Mouse (Mus musculus) heart, embryonic 12.5 days (tissue): ENCODE measurements around the gene Ptpdc1. TPM values are rescaled to one million over a fixed set of nuclear protein-coding genes. Genes with fewer than 3 reads are reported as not detected.

Experiments
- ATAC-seq: fragments of 200-750 bp; cut with Nextera tagmentation; 2 replicates; pipeline ENCODE4 v1.8.0; 2017; ENCODE audit warnings: moderate TSS enrichment, moderate library complexity; ENCODE audit not compliant: insufficient number of reproducible peaks, low FRiP score
- H3K27ac ChIP-seq: fragments of 300-500 bp; sonication (generic); 2 replicates; pipeline ENCODE4 v1.5.1; 2016; ENCODE audit warnings: mild to moderate bottlenecking, moderate library complexity; ENCODE audit not compliant: poor library complexity, severe bottlenecking
- H3K27me3 ChIP-seq: fragments of 300-500 bp; sonication (generic); replicated peaks from 2 replicates; pipeline ENCODE4 v1.6.1; 2016; ENCODE audit warnings: mild to moderate bottlenecking, moderate library complexity
- H3K36me3 ChIP-seq: fragments of 300-500 bp; sonication (generic); 2 replicates; pipeline ENCODE4 v1.6.1; 2016; ENCODE audit warnings: mild to moderate bottlenecking, moderate library complexity
- H3K4me1 ChIP-seq: fragments of 300-500 bp; sonication (generic); replicated peaks from 2 replicates; pipeline ENCODE4 v1.6.1; 2016; ENCODE audit warnings: mild to moderate bottlenecking
- H3K4me2 ChIP-seq: fragments of 300-500 bp; sonication (generic); 2 replicates; pipeline ENCODE4 v1.6.1; 2016; ENCODE audit warnings: mild to moderate bottlenecking, moderate library complexity
- H3K4me3 ChIP-seq: fragments of 300-500 bp; sonication (generic); 2 replicates; pipeline ENCODE4 v1.5.1; 2016; ENCODE audit warnings: mild to moderate bottlenecking
- H3K9ac ChIP-seq: fragments of 300-500 bp; sonication (generic); 2 replicates; pipeline ENCODE4 v1.6.1; 2016; ENCODE audit warnings: mild to moderate bottlenecking, moderate library complexity
- H3K9me3 ChIP-seq: fragments of 300-500 bp; sonication (generic); replicated peaks from 2 replicates; pipeline ENCODE4 v1.6.1; 2016; ENCODE audit warnings: mild to moderate bottlenecking, moderate library complexity
- WGBS: fragments of 180-500 bp; shearing (Covaris S2); methylation state at CpG from one replicate; pipeline ENCODE4 v1.1.7; 2016; 5-methylcytosine and 5-hydroxymethylcytosine counted together
- polyA plus RNA-seq: library from polyadenylated mRNA; unstranded; fragments of >200 nt; fragmentation: Nextera tagmentation; extraction: Ambion mirVana; gene quantifications from 2 replicates; pipeline ENCODE4 v1.2.1, GENCODE M21; 2016

Gene Ptpdc1
- polyA plus RNA-seq = 6.8 and 7.7 TPM in 2 replicates

DNA sequence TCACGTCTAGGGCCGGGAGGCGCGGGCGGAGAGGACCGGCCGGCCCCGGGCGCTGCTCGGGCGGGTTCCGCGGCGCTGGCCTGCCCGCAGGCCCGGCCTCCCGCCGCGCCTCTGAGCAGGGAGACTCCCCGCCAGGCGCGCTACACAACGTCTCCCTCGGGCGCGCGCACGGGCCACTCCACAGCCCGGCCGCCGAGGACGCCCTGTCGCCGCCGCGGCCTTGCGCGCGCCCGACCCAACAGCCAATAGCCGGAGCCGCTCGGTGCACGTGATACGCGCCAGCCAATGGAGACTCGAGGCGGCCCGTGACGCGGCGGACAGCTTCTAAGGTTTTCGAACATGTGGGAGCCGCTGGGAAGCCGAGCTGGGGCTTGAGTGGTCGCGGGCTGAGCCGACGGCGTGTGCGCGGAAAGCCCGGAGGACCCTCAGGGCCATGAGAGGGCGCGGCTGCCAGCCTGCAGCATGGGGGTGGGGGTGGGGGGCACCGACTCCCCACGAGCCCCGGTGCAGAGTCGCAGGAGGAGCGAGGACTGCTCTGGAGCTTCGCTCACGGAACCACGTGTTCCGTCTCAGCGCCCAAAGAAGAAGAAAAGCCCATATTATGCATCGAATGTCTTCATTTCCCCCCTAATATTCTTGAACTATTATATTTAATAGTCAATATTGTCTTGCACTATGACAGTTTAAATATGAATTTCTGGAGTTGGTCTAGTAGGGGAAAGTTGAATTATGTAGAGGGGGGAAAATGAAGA is at the start of gene Ptpdc1:
Ptpdc1 (minus strand) TSS at position 232 of the 752 bp plus-strand sequence.
- no peaks in the 10 kb centered on the region for H3K36me3 ChIP-seq
- ATAC-seq = peak; percentile 99

GRCm38 (mm10) chr13:48674609-48675008 is 49.1 kb upstream of the Ptpdc1 start:
- no peaks in the 10 kb centered on the region; the same call in 1 of the 2 replicates for H3K9me3 ChIP-seq
- no peaks in the 10 kb centered on the region for H3K36me3 ChIP-seq
- no peak for ATAC-seq
- peaks cover 9% of the 10 kb centered on the region; the same call in 1 of the 2 replicates for H3K4me1 ChIP-seq
- no peak overlapping the region for H3K4me3 ChIP-seq
- WGBS = 71% methylated on average over 5 of the region's 5 CpGs
- no peak overlapping the region for H3K27ac ChIP-seq
- H3K9ac ChIP-seq = no peak overlapping the region
- peaks cover 88% of the 10 kb centered on the region for H3K27me3 ChIP-seq
- no peak overlapping the region for H3K4me2 ChIP-seq

More for the DNA sequence above, at the start of gene Ptpdc1:
- H3K4me3 ChIP-seq = peak within 1 kb of the TSS; percentile 79
- WGBS = 3% methylated on average over 68 of the region's 76 CpGs
- H3K27ac ChIP-seq = peak within 1 kb of the TSS; percentile 72
- no peaks in the 10 kb centered on the region for H3K9me3 ChIP-seq
- no peaks in the 10 kb centered on the region for H3K4me1 ChIP-seq
- peak within 1 kb of the TSS; percentile 85 for H3K4me2 ChIP-seq
- peak within 1 kb of the TSS; percentile 85 for H3K9ac ChIP-seq
- no peaks in the 10 kb centered on the region for H3K27me3 ChIP-seq

- H3K9me3 ChIP-seq = no peaks in the 10 kb centered on the region; the same call in 1 of the 2 replicates
- H3K4me2 ChIP-seq = peak overlapping the region; percentile 65
- under 1% methylated on average over 24 of the region's 24 CpGs for WGBS
- ATAC-seq = no peak
- H3K27ac ChIP-seq = no peak overlapping the region
- H3K36me3 ChIP-seq = no peaks in the 10 kb centered on the region
- H3K9ac ChIP-seq = no peak overlapping the region
- peaks cover 87% of the 10 kb centered on the region for H3K27me3 ChIP-seq
- H3K4me1 ChIP-seq = peaks cover 22% of the 10 kb centered on the region
- peak overlapping the region; percentile 36 for H3K4me3 ChIP-seq
Measured at GRCm38 (mm10) chr13:48672312-48672840, 46.9 kb upstream of the Ptpdc1 start.

DNA sequence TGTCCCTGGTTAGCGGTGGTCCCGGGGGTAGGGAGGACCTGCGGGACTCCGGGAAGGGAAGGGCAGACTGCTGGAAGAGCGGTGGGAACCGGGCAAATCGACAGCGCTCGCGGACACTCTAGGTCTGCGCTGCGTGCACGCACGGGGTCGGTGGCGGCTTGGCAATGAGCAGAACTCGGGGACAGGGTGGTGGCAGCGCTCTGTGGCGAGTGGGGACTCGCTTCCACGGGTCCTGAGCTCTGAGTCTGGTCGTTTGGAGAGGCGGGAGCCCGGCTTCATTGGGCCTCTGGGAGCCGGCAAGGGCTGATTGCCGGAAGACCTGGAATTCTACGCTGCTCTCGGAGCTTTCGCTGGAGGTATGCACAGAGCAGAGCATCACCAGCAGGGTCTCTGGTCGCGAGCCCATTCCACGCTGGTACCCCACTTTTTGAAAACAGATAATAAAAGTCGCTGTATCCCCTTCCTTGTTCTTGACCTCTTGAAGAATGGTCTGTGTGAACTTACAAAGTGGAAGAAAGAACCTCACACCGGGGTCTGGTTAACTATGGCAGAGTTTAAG is 43.6 kb upstream of the Ptpdc1 start:
- peak overlapping the region; percentile 37 for H3K4me3 ChIP-seq
- H3K9ac ChIP-seq = peak overlapping the region; percentile 44
- no peaks in the 10 kb centered on the region for H3K9me3 ChIP-seq
- peaks cover 96% of the 10 kb centered on the region for H3K27me3 ChIP-seq
- H3K4me1 ChIP-seq = peaks cover 35% of the 10 kb centered on the region
- H3K4me2 ChIP-seq = peak overlapping the region; percentile 74
- no peak for ATAC-seq
- WGBS = under 1% methylated on average over 34 of the region's 34 CpGs
- no peaks in the 10 kb centered on the region for H3K36me3 ChIP-seq
- H3K27ac ChIP-seq = no peak overlapping the region

DNA sequence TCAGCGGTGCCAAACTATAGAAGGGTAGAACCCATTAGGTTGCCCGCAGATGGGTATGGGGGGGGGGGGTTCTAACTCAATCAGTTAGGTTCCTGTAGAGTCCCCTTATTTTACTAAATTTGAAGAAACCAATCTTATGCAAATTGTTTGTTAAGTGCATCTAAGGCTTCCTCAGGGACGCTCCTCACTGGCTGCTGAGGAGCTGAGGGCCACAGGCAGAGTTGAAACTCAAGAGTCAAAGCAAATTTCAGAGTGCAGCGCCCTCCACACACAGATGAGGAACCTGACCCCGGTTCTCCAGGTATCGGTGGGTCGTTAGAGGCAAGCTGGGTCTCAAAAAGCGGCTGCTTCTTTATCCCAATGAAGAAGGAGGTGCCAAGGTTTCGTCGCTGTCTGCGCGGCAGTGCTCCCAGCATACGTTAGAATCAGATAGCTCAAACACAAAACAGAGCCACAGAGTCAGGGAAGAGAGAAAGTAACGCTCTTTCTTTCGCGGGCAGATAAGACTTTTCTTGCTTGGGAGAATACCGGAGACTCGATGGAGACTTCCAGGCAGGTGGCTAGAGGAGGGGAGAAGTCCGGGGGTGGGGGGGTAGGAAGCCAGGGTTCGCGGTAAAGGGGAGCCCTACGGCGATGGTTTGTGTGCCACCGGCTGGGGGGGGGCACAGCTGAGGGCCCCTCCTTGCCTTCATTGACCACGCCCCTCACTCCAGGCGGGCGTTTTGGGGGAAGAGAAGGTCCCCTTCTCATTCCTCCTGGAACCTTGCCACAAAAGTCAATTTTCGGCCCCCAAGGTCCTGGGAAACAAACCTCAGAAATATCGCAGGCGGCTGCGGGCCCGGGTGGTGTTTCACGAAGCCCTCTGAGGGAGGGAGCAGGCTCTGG is 42.9 kb upstream of the Ptpdc1 start:
- 1% methylated on average over 33 of the region's 33 CpGs for WGBS
- peak overlapping the region; percentile 37 for H3K4me3 ChIP-seq

DNA sequence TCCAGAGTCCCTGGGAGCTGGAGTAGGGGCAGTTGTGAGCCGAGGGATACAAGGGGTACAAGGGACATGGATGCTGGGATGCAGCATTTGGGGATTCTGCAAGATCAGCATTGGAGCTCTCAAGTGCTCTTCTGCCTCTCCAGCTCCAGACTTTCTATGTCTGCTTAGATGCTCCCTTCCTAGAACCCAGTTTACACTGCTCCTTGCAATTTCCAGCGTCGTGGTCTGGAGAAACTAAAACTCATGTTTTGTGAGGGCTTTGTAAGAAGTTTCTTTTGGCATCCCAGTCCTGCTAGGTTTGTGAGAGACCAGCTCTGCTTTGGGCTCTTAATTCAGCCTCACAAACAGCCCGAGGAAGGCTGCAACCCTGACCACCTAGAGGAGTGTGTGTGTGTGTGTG is 42.0 kb upstream of the Ptpdc1 start:
- H3K4me3 ChIP-seq = no peak overlapping the region
- peaks cover 96% of the 10 kb centered on the region for H3K27me3 ChIP-seq
- no peaks in the 10 kb centered on the region for H3K36me3 ChIP-seq
- no peak overlapping the region for H3K4me2 ChIP-seq
- WGBS = 6% methylated on average over 4 of the region's 4 CpGs
- no peak overlapping the region for H3K9ac ChIP-seq
- peaks cover 41% of the 10 kb centered on the region for H3K4me1 ChIP-seq
- no peaks in the 10 kb centered on the region for H3K9me3 ChIP-seq
- ATAC-seq = no peak
- H3K27ac ChIP-seq = no peak overlapping the region

More for the DNA sequence above, 42.9 kb upstream of the Ptpdc1 start:
- Histone ChIP-seq H3K27me3 (peaks cover 96% of the 10 kb centered on the region), H3K4me1 (peaks cover 37% of the 10 kb centered on the region), H3K9ac (peak overlapping the region; percentile 44), H3K4me2 (peak overlapping the region; percentile 74), H3K27ac (no peak overlapping the region), H3K9me3 (no peaks in the 10 kb centered on the region), H3K36me3 (no peaks in the 10 kb centered on the region)
- no peak for ATAC-seq

DNA sequence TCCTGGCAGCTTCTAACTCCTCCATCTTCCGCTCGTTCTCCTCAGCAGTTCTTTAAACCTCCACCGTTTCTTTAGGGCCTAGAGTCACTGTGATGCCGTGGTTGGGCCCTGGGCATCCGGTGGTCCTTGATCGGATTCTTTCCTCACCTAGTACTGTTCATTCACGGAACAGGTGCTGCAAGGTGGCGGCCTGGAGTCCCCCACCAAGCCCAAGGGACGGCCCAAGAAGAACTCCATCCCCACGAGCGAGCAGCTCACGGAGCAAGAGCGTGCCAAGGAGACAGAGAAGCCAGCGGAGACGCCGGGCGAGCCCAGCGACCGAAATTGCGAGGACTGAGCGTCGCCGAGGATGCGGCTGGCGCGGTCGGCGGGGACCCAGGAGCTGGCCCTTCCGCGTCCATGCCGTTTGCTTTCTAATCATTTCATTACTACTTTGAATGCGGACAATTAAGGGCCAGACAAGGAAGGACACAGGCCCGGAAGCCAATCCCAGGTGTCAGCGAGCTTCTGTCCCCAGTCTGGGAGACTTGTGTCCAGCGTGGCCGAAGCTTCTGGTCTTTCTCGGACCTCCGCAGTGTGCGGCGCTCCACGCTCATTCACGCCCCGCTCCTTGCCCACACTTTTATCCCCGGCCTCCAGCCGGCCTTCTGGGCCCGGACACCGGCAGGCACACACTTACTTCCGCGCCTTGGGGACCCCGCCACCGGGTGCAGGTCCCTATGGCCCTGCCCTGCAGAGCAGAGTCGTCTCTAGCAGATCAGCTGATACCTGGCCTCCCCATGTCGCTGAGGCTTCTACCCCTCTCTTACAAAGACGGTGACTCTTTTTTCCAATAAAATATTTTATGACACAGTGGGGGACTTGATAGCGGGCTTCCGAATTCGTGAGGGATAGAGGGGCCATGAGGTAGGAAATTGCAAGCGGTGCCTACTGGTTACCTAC is 40.5 kb upstream of the Ptpdc1 start:
- no peaks in the 10 kb centered on the region for H3K9me3 ChIP-seq
- no peak for ATAC-seq
- peak overlapping the region; percentile 11; the same call in 1 of the 2 replicates for H3K4me2 ChIP-seq
- H3K4me1 ChIP-seq = peaks cover 40% of the 10 kb centered on the region
- no peak overlapping the region for H3K9ac ChIP-seq
- WGBS = 2% methylated on average over 58 of the region's 58 CpGs
- no peaks in the 10 kb centered on the region for H3K36me3 ChIP-seq
- peak overlapping the region; percentile 11 for H3K4me3 ChIP-seq
- peaks cover 98% of the 10 kb centered on the region for H3K27me3 ChIP-seq
- no peak overlapping the region for H3K27ac ChIP-seq

GRCm38 (mm10) chr13:48664916-48665655 is 39.6 kb upstream of the Ptpdc1 start:
- no peak overlapping the region for H3K9ac ChIP-seq
- H3K9me3 ChIP-seq = no peaks in the 10 kb centered on the region
- H3K27ac ChIP-seq = no peak overlapping the region
- no peak overlapping the region for H3K4me2 ChIP-seq
- H3K27me3 ChIP-seq = peaks cover 98% of the 10 kb centered on the region
- H3K36me3 ChIP-seq = no peaks in the 10 kb centered on the region
- H3K4me3 ChIP-seq = no peak overlapping the region
- WGBS = 2% methylated on average over 39 of the region's 39 CpGs
- H3K4me1 ChIP-seq = peaks cover 43% of the 10 kb centered on the region
- ATAC-seq = no peak

DNA sequence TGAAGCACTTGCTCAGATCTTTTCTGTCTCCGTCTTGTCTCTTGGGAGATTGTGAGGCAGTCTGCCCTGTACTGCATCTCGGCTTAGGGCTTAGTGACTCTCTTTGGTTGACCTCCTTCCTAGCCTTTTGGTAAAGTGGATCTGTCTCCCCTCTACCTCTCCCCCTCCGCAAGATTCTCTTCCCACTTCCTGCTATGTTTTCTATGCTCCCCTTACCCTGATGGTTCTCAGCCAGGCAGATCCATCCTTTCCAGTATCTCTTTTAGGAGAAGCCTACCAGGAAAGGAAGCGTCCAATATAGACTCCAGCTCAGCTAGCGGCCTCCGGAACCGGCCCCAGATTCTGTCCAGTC is 38.5 kb upstream of the Ptpdc1 start:
- peaks cover 45% of the 10 kb centered on the region for H3K4me1 ChIP-seq
- no peak overlapping the region for H3K9ac ChIP-seq
- peaks cover 97% of the 10 kb centered on the region for H3K27me3 ChIP-seq
- H3K27ac ChIP-seq = no peak overlapping the region
- no peak for ATAC-seq
- no peaks in the 10 kb centered on the region for H3K9me3 ChIP-seq
- no peak overlapping the region for H3K4me2 ChIP-seq
- WGBS = 13% methylated on average over 7 of the region's 7 CpGs
- H3K36me3 ChIP-seq = no peaks in the 10 kb centered on the region
- H3K4me3 ChIP-seq = no peak overlapping the region
